Mouse (Mus musculus) megakaryocyte-erythroid progenitor cell, adult 5-6 weeks (primary cell): ENCODE results near the gene Shank1. TPM values are rescaled to one million over a fixed set of nuclear protein-coding genes. Genes with fewer than 3 reads are reported as not detected.
"Not testable (repeated sequence)": the region's sequence is repeated elsewhere in the genome, so short reads cannot be mapped to it uniquely, and the experiment has no call there.

Experiments
- ATAC-seq: replicated peaks from 2 replicates; pipeline ENCODE4 v1.8.0; 2016; ENCODE audit warnings: mild to moderate bottlenecking, inconsistent platforms; ENCODE audit not compliant: severe bottlenecking, poor library complexity, low FRiP score, low TSS enrichment
- total RNA-seq, 2 experiments: library from RNA; stranded (forward) in 1 of 2; stranded (reverse) in 1 of 2; fragments of 200-1000, 215-1000 nt in 1 of 2; fragments of >200 nt in 1 of 2; fragmentation: Nextera tagmentation in 1 of 2; gene quantifications; 2 replicates each; pipeline ENCODE4 v1.2.3; 2014 to 2017

Gene Shank1
- total RNA-seq (2014; fragmentation: Nextera tagmentation) (0.22 and 1.3 TPM in 2 replicates), total RNA-seq (2017) (0.27 TPM in 1 of 2 replicates, not detected in the other)

DNA sequence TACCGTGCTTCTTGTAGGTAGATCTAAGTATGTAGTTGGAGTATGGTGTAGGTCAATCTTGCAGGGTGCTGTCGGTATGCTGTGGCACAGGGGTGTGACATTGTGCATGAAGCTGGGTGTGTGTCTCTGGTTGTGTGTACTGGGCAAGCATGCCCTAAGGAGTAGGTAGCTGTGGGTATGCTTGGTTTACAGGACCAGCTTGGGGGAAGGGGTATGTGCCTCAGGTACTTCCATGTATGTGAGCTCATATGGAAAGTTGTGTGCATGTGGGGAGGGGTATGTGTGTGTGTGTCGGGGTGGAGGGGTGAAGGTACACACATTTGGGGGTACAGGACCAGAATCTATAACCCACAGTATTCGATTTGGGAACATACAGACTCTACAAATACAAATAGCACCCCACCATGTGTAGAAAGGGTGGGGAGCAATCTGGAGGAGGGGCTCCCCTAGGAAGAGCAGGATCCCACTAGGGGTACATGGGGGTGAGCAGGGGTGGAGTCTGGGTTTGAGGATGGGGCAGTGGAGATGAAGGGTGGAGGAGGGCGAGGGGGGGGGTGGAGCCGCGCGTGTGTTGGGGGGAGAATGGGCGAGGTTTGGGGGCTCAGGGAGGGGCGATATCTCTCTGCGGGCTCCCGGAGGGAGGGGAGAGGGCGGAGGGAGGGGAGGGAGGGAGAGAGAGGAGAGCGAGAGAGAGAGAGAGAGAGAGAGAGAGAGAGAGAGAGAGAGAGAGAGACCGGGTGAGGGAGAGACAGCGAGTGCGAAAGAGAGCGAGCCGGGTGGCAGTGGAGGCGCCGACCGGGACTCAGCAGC, at the start of gene Shank1:
Gene Shank1, plus strand, starts transcription at position 779 of the 810 bp plus-strand sequence.
- ATAC-seq, result no peak

DNA sequence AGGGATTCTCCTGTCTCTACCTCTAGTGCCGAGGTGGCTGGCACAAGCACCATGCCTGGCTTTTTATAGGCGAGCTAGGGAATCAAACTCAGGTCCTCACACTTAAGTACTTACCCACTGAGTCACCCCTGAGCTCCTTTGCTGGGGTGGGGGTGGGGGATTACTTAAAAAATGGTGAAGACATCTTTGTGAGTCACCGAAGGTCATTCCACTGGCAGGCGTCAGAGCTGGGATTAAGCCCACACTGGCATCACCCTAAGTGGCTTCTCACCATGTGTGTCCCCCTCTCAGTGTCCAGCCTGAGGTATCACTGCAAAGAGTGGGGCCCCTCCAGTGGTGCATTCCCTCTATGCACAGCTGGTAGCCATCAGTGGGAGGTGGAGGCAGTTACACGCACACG, 49.6 kb upstream of the Shank1 start:
- ATAC-seq, result no peak

- ATAC-seq, result no peak
Observed at GRCm38 (mm10) chr7:44261147-44261546, 48.9 kb upstream of the Shank1 start, which contains the start of gene Gm15517. Gene Gm15517, plus strand, starts transcription at chr7:44261447.

DNA sequence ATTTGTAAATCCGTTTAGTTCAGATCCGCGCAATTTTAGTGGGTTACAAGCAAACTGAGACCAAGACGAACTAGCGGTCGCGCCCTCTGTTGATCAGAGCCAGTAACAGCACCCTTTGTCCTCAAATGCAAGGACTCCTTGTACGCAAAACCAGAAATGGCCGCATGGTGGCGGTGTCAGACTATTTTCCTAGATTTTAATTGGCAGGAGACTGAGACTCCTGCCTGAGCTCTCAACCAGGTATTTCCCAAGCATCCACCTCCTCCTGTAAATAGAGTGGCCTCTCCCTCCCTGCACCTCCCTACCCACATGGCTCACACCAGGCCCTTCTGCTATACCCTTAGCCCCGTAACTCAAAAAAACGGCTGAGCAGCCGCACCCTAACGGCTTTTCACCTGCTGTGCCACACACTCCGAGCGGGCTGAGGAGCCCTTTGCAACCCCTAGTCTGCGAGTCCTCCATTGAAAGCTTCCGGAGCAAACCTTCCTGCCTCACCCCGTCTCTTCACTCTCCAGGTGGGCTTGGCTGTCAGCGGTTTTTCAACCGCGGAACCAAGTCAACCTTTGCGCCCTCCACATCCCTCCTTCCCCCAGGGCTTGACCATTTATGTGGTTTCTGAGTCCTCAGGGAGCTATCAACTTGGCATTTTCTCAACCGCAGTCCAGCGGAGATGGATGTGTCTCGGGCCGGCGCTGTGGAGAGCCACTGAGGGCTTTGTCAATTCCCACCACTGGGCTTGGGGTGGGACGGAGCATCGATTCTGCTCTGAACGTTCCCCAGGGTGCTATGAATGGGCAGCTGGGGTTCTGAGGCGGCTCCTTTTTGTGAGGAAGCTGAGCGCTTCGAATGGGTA, 47.0 kb upstream of the Shank1 start:
- peak; percentile 85 for ATAC-seq

DNA sequence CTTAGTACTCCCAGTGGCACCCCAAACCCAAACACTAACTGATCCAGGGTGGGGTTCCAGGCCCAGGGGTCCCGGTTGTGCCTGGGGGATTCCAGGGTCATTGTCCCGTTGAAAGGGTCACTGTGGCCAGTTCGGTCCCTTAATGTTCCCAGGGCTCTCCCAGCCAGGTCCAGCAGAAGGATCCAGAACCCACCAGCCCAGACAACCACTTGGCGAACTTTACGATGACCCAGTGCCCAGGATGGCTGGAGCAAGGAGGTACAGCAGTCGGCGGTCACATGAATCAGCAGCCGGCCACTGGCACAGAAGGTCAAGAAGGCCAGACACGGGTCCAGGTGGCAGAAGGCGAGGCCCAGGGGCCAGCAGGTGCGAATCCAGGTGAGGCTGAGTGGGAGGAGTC, 41.9 kb upstream of the Shank1 start:
- ATAC-seq, result no peak

GRCm38 (mm10) chr7:44269397-44269796, 40.7 kb upstream of the Shank1 start:
- no peak for ATAC-seq

DNA sequence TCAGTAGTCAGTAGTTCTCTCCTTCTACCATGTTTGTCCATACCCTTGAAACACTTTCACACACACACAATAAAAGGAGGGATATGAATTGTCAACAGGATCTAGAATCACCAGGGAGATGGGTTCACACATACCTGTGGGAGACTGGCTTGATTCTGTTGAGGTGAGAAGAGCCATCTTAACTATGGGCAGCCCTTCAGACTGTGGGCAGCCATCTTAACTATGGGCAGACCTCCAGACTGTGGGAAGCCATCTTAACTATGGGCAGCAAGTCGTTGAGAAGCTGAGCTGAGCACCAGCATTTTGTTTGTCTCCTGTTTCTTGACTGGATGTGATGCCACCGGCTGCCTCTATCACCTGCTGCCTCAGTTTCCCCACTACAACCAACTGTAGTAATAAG, 38.7 kb upstream of the Shank1 start:
- ATAC-seq, result no peak

DNA sequence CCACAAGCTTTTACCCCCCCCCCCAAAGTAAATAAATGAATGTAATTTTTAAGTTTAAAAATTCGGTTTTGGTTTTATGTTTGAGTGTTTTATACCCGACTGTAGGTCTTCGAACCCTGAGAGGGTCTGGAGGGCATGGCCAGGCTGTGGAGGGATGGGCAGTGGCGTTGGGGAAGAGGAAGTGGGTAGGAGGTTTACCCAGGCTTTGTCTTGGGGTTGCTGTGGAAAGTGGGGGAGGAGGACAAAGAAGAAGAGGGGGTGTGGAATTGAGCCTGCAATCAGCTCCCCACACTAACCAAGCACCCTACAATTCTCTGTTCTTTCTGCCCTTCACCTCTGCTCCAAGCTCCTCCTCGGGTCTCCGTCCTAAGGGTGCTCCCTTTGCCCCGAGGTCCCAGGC, 37.5 kb upstream of the Shank1 start:
- ATAC-seq, result no peak

GRCm38 (mm10) chr7:44273446-44273845, 36.6 kb upstream of the Shank1 start:
- no peak for ATAC-seq

DNA sequence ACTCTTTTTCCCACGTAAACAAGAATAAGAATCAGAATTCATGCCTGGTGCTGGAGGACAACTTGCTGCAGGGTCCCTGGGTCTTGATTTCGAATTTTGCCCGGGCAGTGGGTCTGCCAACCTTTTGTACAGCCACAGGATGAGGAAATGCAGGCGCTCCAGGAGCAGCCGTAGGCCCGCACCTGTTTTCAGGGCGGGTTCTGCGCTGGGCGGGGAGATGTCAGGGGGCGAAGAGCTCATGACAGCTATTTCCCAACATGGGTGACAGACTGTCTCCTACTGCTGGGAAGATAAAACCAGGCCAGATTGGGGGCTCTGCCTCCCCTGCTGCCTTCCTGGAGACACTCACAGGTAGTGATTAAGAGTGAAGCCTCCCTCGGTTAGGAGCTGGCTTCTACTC, 36.0 kb upstream of the Shank1 start:
- no peak for ATAC-seq

DNA sequence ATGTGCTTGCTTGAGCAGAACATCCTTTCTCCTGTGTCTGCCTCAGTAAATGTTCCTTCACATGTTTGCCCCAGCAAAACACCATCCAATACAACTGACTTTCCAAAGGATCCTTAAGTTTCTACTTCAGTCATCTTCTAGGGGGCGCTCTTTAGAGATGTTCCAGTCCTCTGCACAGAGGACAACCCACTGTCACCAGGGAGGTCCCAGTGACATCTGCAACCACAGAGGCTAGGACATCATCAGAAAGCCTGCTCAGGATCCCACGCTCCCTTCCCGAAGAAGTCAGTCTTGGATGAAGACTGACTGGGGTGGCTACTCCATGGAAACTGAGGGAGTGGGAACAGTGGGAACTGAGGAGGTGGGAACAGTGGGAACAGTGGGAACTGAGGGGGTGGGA, 34.5 kb upstream of the Shank1 start:
- no peak for ATAC-seq

DNA sequence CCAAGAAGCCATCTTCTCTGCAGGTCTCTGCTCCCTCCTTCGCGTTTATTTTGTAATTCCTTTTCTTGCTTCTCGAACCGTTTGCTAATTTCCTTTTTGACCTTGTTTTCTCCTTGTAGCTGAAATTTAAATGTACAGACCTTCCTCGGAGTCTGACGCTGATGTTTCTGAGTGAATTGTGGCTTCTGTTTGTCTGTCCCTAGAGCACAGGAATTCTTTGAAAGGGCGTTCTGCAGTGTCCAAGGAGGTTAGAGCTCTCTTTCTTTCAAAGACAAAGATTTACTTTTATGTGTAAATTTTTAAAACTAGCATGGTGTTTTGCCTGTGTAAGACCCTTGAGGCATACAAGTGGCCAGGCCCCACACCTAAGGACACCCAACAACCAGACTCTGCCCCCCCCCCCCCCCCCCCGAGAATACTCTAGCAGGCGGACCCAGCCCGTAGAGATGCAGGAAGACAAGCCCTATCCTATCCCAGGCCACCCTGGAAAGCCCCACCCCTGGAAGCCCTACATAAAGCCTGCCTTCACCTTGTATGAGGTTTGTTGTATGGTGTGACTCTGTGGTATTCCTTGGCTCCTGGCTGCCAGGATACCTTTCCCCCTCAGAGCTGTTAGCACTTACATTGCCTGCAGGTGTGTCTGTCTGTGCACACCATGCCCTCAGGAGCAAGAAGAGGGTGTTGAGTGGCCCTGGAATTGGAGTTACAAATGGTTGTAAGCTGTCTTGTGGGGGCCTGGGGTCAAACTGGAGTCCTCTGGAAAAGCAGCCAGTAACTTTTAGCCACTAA, 33.4 kb upstream of the Shank1 start:
- no peak for ATAC-seq

- no peak for ATAC-seq
Observed at GRCm38 (mm10) chr7:44277250-44277622, 32.8 kb upstream of the Shank1 start.

DNA sequence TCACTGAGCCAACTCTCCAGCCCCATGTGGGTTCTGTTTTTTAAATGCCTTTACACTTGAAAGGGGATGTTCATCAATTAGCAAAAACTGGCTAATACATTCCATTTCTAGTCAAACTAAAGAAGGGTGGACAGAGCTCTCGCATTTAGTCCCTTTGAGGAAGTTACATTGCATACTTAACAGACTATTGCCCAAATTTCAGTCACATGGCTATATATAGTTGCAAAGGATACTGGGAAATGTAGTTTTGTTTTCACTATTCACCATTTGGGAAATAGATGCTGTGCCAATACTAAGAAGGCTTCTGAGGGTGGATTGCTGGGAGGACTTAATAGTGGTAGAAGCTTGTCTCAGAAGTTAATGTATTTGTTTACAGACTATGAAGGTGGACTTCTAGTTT, 29.1 kb upstream of the Shank1 start:
- no peak for ATAC-seq

DNA sequence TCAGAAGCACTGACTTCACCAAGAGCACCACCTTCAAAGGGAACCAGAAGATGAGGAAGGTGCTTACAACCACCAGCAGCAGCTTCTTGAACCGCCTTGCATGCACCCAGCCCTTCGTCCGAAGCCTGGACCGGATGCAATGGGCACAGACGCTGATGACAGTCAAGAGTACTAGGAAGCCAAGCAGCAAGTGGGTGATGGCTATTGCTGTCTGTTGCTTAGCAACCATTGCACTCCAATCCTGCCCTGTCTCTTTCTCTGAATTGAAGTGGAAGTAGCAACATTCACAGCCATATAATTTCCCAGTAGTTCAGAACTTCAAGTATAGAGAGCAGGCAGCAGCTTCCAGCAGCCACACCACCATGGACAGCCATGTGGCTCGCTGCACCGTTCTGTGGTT, 28.5 kb upstream of the Shank1 start:
- ATAC-seq, result no peak

DNA sequence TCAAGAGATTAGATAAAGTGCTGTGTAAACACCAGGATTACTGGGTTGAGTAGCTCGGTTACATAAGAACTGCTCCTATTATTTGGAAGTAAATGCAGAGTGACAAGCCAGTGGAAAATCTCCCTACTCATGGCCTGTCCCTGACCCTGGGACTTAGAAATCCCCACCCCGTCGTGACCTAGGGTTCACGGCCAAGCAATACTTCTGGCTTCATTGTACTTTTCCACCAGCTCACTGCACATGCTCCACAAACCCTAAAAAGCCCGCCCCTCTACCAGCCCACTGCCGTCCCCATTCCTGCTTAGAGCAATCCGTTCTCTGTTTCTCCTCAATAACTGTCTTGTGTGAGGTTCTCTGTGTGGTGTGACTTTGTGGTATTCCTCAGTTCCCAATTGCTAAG, 22.3 kb upstream of the Shank1 start:
- ATAC-seq, result no peak

- ATAC-seq, result no peak
Observed at GRCm38 (mm10) chr7:44290986-44291385, 19.1 kb upstream of the Shank1 start.

- no peak for ATAC-seq
Observed at GRCm38 (mm10) chr7:44291418-44291817, 18.6 kb upstream of the Shank1 start.

DNA sequence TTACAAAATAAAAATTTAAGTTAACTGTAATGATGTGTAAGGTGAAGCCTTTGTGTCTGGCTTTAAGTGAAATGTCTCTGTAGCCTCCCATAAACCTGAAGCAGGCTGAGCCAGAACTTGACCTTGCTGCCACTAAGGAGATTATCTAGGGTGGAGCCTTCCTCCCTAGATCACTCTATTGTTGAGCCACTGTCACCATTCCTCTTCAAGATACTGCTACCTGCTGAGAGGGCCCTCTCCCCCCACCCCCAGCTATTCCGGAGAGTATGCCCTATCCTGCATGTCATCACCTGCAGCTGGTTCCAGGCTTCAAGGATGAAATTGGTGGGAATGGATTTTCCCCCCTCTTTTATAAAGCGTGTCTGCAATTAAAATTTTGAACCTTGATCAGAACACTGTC, 12.6 kb upstream of the Shank1 start:
- not testable (repeated sequence) for ATAC-seq
